Mouse (Mus musculus) left cerebral cortex, adult 9 months (tissue): Measurements from ENCODE around the gene Ulk4.

Experiments used
- DNase-seq, 2 experiments: peaks; one replicate each; pipeline ENCODE4 v3.0.0; 2022; ENCODE audit warnings: low spot score in 2 of 2

The Ulk4 gene

DNA sequence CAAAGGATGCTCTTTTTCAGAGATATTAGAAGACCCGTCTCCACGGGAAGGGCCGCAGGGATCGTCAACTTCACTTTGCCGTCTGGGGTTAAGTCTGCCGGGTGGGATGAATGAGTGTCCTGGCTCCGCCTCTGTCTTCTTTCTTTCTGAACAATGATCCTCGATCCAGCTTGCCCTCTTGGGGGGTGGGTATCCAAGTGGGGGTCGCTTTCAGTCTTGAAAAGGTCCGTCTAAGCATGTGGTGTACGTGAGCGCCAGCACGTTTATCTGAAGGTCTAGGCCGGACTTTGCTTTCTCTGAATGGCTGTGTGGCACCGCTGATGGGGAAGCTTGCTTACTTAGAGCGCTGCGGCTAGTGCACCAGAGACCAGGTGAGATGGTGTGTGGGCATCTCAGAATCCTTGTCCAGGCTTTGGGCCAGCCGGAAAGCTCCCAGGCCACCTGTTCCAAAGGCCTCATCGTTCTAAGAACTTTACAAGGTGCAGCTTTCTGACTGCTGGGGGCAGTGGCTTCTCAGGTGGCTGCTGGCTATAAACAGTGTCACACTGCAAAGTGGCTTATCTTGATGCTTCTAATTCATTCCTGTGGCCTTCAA is 23.1 kb upstream of the Ulk4 start:
- DNase-seq: no peak

DNA sequence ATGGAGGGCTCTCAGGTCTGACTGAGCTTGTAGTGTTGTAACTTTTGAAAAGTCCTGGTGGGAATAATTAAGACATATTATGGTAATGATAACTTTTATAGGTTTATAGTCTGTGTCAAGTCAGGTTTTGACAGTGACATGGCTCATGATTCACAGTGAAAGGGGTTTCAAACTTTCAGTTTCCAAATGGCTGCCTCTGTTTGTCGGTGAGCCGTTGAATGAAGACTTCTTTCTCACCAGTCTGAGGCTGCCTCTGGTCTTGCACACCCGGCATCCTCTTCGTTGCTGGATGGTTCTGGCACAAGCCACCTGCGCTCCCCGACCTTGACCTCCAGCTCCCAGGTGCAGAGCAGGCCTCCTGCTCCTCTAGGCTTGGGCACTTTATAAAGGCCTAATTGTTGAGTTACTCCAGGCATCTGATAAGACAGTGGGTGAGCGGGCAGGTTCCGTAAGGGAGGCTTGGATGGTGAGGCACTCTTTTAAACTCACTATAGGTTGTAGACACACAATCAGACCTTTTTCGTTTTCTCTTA is 22.3 kb upstream of the Ulk4 start:
- DNase-seq: no peak

DNA sequence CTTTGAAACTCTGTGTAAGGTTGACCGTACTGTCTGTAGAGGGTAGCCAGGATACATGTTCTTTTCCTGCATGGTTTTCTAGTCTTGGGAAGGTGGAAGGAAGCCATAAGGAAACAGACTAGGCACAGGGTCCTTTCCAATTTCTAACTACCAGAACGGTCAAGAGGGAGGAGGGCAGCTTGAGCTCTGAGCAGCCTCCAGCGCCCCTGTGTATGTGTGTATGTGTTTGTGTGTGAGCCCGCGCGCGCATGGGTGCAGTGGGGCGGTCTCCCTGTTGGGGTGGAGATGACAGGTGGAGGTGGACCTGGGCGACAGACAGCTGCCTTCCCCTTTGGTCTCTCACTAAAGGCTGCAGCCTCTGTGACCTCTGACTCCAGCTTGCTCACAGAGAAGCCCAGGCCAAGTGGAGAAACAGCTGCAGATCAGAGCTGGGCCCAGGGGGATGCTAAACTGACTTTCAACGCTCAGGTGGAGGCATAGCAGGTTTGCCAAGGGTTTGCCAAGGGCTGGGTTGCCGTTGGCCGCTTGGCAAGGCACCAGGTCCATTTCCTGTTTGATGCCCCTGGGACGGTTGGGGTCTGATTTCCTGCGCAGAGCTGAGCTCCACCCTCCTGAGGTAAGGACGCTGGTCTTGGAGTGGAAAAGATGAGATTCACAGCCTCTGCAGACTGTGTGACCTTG is 21.6 kb upstream of the Ulk4 start:
- DNase-seq: no peak

DNA sequence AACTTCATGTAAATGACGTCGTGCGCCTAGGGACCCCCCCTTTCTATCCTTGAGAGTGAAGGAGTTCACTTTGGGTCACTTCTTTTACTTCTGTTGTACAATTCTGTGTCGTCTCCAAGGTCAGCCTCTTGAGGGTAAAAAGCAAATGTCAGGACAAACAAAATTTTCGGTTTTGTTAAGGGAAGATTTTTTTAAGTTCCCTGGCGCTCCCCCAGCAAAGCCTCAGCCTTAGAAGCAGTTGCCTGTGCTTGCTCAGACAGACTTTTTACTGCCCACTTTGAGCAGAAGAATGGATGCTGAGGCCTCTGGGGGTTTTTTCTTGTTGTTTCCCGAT is 21.0 kb upstream of the Ulk4 start:
- no peak for DNase-seq

DNA sequence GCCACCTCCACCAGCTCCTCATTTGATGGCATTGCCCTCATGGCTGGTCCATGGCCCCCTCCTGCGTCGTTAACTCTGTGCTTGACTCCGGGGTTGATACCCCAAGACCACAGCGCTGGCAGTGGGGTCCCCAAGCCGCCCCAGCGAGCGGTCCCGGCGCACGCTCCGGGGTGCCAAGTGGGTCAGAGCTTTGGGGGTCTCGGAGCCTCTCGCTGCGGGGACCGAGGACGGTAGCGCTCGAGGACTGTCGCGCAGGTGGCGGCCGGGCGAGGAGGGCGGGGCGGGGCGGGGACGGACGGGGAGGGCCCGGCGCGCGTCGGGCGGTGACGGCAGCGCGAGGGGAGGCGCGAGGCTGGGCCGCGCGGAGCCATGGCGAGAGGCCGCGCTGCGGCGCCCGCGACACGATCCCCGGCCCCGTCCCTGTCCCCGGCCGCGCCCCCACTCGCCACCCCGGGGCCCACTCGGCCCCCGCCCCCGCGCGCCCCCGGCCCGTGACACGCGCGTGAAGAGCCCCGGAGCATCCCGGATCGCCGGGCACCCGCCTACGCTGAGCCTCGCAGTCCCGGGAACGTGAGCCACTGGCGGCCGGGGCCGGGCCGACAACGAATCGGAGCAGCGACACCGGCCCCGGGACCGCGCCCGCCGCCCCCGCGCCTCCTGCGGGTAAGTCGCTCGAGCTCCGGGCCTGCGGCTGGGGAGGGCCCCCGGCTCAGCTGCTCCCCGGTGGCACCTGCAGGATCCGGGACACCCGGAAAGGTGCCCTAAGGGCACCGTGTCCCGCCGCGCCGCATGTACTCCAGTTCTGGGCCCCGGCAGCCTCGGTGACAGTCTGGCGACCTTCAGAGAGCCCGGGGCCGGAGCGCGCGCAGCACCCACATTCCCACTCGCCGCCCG is 20.4 kb upstream of the Ulk4 start, which contains the start of gene Trak1:
TSS of gene Trak1 (plus strand) at position 332 of the 894 bp plus-strand sequence.
- DNase-seq: no peak

DNA sequence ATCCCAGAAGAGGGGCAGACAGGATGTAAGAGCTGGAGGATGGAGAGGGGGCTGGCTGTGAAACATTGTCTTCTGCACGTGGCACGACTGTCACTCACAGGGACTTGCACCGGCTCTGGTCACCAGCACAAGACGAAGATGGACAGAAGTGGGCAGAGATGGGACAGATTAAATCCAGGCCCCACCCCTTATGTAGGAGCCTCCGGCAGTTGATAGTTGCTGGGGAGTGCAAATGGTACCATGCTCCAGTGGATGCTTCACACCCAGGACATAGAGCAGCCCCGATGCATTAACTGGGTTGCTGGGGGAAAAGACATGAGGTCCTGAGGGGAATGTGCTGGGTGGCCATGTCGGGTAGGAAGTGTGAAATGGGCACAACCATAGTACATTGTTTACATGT is 18.2 kb upstream of the Ulk4 start:
- no peak for DNase-seq

DNA sequence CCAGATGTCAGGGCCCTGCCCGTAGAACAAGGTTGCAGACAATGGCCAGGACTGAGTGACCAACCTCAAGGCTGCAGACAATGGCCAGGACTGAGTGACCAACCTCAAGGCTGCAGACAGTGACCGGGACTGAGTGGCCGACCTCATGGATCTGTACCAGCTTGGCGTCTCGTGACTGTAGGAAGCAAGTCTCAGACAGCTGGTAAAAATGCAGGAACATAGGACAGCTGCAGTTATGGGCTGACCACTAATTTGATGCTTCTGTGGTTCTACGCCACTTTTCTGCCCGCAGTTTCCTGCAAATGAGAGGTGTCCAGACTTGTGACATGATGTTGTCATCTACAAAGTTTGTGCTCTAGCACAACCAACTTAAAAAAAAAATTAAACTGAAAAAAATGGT is 16.2 kb upstream of the Ulk4 start:
- DNase-seq: no peak

DNA sequence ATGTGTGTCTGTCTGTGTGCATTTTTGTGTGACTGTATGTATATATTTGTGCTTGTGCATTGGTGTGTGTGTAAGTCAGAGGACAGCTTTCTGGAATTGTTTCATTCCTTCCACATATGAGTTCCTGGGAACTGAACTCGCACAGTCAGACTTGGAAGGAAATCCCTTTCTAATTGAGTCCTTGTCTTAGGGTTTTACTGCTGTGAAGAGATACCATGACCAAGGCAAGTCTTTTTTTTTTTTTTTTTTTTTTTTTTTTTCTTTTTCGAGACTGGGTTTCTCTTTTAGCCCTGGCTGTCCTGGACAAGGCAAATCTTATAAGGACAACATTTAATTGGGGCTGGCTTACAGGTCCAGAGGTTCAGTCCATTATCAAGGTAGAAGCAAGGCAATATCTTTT is 14.3 kb upstream of the Ulk4 start:
- DNase-seq: no peak

DNA sequence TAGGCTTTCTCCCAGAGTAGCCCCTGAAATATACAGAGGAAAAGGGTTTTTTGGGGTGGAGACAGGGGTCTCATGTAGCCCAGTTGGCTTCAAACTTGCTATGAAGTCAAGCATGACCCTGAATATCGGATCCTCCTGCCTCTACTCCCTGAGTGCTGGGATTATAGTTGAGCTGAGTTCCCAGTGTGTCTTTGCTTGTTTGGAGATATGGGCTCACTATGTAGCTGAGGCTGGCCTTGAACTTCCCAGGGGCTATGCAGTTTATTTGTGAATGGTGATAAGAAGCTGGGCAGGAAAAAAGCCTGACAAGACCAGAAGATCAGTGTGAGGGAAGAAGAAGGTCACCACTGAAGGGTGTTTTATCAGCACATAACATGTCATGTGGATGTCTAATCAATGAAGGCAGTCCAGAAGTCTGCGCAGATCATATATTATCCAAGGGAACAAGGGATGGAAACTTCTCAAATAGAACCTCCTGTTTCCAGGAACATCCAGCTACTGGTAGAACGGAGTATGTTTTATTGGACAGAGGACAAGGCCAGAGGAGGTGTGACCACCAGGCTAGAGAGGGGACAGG is 9.4 kb upstream of the Ulk4 start:
- DNase-seq: no peak

DNA sequence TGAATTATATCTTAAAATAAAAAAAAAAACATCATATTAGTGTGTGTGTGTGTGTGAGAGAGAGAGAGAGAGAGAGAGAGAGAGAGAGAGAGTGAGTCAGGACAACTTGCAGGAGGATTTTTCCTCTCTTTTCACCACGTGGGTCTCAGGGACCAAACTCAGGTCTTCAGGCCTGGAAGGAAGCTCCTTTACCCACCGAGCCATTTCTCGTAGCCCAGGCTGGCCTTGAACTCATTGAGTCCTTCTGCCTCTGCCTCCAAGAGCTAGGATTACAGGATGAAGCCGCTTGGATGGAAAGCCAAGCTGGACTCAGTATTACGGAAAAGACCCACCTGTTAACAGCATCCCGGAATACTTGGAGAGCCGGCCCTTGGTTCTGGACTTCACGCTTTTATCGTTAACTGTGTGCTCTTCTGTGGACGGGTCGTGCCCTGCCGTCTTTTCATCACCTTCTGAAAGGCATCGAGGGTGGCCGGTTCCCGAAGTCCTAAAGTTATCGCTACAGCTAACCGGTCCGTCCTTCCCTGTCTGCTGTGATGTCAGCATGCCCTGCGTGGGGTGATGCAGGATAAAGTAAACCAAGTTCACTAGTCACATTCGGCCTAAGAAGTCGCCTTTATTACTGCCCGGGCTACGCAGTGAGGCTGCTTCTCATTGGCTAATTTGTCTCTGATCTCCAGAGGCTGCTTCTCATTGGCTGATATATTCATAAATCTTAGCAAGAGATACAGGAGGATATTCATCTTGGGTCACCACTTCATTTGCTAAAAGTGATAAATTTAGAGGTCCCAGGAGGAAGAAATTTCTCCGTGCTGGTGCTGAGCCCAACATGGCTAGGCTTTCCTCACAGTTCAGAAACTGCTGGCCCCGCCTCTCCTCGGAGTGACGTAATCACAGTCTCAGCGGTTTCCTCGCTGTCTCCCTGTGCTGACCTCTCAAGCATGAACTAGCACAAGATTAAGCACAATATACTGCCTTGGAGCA is 8.6 kb upstream of the Ulk4 start:
- DNase-seq: peak in 1 of 2 experiments; percentile 60

DNA sequence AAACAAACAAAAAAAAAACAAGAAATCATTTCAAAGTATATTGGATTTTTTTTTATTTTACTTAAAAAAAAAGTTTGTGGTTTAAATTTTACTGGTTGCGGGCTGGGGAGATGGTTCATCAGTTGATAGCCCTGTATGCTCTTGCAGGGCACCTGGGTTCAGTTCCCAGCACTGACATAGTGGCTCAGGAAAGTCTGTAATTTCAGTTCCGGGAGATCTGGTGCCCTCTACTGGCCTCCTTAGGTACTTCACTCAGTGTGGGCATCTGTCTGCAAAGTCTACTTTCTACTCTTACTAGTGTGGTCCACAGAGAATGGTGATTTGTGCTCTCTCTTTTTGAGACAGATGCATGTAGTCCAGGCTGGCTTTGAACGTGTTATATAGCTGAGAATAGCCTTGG is 7.4 kb upstream of the Ulk4 start:
- DNase-seq: no peak

DNA sequence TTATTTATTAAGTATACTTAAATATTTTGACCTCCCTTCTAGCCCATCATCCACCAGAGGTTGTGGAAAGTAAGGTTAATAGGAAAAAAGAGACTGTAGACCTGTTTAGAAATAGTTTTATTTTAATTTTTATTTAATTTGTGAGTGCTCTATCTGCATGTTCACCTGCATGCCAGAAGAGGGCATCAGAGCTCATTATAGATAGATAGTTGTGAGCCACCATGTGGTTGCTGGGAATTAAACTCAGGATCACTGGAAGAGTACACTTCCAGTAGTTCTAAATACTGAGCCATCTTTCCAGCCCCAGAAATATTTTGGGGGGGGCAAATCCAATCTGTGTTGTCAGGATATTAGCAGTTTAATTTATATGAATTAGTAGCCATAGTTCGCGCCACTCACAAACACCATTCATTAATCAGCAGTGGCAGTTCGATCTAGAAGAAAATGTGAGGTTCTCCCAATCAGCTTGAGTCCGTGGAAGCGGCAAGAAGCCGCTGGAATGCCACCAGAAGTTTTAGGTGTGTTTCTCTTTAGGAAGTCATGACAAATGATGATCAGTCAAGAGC is 6.7 kb upstream of the Ulk4 start:
- no peak for DNase-seq

DNA sequence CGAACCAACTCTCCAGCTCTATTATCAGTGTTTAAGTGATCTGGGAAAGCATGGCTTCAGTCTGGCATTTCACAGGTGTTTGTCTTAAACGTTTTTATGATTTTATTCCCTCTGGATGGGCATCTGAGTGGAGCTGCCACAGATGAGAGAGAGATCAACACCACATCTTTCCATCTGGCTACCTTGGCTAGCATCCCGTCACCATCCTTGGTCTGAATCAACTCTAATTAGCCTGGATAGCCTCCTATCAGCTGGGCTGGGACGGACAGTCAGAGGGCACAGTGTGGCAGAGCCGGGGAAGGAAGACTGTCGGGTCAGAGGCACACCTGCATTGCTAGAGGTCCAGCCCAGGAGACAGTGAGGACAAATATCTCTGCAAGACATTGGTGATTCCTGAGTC is 4.9 kb upstream of the Ulk4 start:
- DNase-seq: no peak

DNA sequence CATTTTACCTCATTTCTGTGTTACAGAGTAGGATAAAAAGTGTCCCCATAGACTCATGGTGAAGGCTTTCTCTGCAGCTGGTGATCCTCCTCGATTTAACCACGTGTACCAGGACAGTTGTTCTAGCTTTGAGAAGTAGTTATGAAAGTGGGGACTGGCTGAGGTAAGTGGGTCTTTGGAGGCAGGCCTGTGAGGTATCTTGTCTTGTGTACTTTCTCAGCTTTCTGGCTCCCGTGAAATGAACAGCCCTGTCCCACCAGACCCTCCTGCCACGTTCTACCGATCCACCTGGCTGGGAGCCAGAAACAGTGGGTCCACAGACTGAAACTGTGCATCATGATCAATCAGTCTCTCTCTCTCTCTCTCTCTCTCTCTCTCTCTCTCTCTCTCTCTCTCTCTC is 2.2 kb upstream of the Ulk4 start:
- DNase-seq: no peak

DNA sequence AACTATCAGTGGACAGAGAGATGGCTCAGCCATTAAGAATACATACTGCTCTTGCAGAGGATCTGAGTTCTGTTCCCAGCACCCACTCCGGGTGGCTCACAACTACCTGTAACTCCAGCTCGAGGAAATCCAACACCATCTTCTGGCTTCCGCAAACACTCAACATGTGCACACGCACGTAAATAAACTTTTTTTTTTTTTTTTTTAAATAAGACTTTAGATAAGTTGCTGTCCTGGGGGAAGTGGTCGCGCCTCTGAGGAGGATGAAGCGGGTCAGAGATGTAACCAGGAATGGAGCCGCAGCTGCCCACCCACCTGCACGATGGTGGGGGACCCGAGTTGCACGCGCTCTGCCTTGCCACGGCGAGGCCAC is 266 bp downstream of the Ulk4 start:
- DNase-seq: no peak

DNA sequence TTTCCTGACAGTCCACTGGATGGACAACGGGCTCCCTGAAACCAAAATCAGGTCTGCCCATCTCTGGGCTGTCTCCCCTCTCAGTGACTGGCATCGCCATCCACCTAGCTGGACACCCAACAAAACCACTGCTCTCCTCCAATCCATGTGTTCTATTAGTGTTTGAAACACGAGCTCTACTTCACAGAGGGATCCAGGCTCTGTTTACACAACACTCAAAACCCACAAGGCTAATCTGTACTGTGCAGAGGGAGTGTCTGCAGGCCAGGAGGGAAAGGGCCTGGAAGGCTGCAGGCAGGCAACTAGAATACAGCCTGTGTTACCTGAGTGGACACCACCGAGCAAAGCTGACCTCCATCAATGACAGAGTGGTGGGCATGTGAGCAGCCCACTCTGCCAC is 5.4 kb downstream of the Ulk4 start:
- DNase-seq: no peak

DNA sequence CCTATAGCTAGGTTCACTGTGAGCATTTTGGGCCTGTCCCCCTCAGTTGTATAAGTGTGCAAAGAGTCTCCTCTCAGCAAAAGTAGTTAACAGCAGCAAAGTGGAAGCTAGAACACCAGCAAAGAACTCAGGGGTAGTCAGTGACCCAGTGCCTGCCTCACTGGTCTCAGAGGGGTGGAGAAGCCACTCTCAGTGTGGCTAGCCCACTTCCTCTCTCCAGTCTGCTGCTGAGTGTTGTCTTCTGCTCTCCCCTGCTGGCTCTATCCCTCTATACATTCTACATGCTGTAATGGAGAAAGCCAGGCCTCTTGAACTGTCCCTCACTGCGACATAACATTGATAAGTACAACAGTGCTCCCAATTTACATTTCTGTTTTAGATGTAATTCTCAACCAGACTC is 5.8 kb downstream of the Ulk4 start:
- DNase-seq: no peak

DNA sequence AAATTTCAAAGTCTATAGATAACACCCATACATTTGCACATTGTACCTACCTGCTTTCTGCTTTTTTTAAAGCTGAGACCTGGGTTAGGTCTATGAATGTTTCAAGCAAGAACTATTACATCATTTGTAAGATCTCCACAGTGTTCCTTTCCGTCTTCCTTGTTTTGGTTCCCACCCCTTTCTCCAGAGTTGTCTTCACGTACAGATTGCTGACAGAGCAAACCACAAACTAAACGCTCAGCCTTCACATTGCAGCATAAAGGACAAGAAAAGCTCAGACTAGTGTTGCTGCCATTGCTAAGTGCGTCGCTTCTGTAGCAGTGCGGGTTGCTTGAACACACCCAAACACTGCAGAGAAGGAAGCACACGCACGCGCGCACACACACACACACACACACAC is 11.7 kb downstream of the Ulk4 start:
- DNase-seq: no peak

DNA sequence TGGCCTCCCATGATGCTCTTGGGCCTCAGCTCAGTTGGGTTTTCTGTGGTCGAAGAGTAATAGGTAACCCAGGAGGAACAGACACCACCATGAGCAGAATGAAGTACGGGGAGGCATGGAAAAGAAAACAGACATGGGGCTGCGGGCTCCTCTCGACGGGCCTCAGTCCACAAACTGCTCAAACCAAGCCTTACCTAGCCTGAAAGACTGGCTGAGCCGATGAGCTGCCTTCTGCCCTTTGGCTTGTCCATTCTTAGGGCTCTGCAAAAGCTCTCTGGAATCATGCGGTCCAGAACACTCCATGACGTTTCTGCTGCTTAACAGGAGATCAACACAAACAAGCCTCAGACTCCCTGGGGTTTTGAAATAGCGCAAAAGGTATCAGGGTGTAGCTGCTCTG is 19.9 kb downstream of the Ulk4 start:
- DNase-seq: peak in 1 of 2 experiments; percentile 0

DNA sequence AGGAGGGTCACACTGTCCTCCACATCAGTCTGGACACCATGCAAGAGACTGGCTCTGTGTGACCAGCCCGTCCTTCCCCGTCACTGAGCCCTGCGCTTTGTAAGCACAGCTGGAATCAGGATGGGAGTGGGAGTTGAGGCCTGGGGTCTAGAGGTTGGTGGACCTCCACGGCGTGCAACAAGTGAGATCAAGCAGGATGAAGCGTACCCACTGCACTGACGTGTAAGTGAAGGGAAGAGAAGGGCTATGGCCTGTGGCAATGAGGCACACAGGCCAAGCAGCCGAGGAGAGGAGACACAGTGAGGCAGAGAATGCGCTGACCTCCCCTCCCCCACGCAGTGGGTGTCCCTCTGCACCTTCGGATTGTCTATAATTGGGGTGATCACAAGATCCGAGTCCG is 22.2 kb downstream of the Ulk4 start:
- DNase-seq: no peak

DNA sequence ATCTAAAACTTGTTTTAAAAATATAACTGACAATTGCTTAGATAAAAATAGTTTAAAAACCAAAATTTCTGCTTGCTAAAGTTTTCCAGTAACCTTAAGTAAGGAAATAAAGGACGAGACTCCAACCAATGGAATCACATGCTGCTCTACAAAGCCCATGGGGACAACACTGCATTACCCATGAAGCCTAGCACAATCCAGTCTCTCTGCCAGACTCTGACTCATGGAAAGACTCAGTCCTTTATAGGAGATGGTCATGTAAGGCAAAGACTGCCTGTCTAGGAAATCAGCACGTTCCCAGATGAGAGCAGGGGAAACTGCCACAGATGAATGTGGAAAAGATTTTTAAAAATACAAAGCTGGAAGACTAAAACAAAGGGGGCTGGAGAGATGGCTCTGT is 23.0 kb downstream of the Ulk4 start:
- peak in 1 of 2 experiments; percentile 7 for DNase-seq
